Comparison of ENCODE assay signal across 20 mouse cellular contexts in genomic region chr11:31662214-31662613, GRCm38 (mm10). TPM values are rescaled to one million over a fixed set of nuclear protein-coding genes. Genes with fewer than 3 reads are reported as not detected.
DNase-seq lines count a peak whose midpoint lies in the region; ATAC-seq and TF ChIP-seq lines count a peak whose summit lies in the region.
"Had no signal": no experiment of that assay in that cellular context is flagged by ENCODE, and none has a peak within 500 bp of the region (broad histone marks: within the 10 kb centered on the region; RNA-seq: fewer than 3 reads in every experiment).

No protein-coding gene starts in this region.

- H3K79me2 ChIP-seq in myocyte (ENCODE audit: control insufficient read depth, insufficient read depth): no peaks in the 10 kb centered on the region

- H3K9ac ChIP-seq in hindbrain, embryonic 12.5 days: no peak overlapping the region
- no peak overlapping the region for H3K9ac ChIP-seq in hindbrain, embryonic 16.5 days (ENCODE audit: low read depth, low read length)
- no peak overlapping the region for H3K9ac ChIP-seq in midbrain, embryonic 13.5 days (replicated peaks)
- H3K9ac ChIP-seq: forebrain, embryonic 13.5 days; hindbrain, embryonic 13.5 days had no signal

- intact Hi-C loops in gastrocnemius, adult 2 months (cut with DNase I): no loop called here

- ATAC-seq in hindbrain, embryonic 12.5 days (ENCODE audit: low FRiP score): 0 out of 2 replicates have a peak, but pooled peaks have one; percentile 29
- ATAC-seq in hindbrain, embryonic 16.5 days: no peak
- ATAC-seq in midbrain, embryonic 13.5 days: 0 out of 2 replicates have a peak, but pooled peaks have one; percentile 37
- ATAC-seq: forebrain, embryonic 13.5 days; forebrain, embryonic 16.5 days had no signal

- peaks cover 63% of the 10 kb centered on the region for H3K36me3 ChIP-seq in hindbrain, embryonic 12.5 days
- peaks cover 37% of the 10 kb centered on the region for H3K36me3 ChIP-seq in hindbrain, embryonic 16.5 days (ENCODE audit: control insufficient read depth, insufficient read depth, low read length)
- H3K36me3 ChIP-seq in midbrain, embryonic 13.5 days: peaks cover 70% of the 10 kb centered on the region
- H3K36me3 ChIP-seq in midbrain, embryonic 10.5 days: peaks cover 64% of the 10 kb centered on the region
- peaks cover 16% of the 10 kb centered on the region for H3K36me3 ChIP-seq in myocyte (ENCODE audit: control insufficient read depth, insufficient read depth)

- H3K27me3 ChIP-seq in hindbrain, embryonic 12.5 days: no peaks in the 10 kb centered on the region
- no peaks in the 10 kb centered on the region for H3K27me3 ChIP-seq in hindbrain, embryonic 16.5 days (replicated peaks; ENCODE audit: control insufficient read depth, insufficient read depth, low read length)
- no peaks in the 10 kb centered on the region for H3K27me3 ChIP-seq in midbrain, embryonic 13.5 days
- no peaks in the 10 kb centered on the region for H3K27me3 ChIP-seq in midbrain, embryonic 10.5 days (ENCODE audit: low read depth, poor library complexity, severe bottlenecking)
- H3K27me3 ChIP-seq in myocyte (ENCODE audit: control insufficient read depth, insufficient read depth, insufficient read length): no peaks in the 10 kb centered on the region
- H3K27me3 ChIP-seq: forebrain, embryonic 13.5 days; hindbrain, embryonic 13.5 days had no signal

- H3K27ac ChIP-seq in gastrocnemius, adult 2 months: peak overlapping the region; percentile 92
- no peak overlapping the region for H3K27ac ChIP-seq in hindbrain, embryonic 12.5 days
- H3K27ac ChIP-seq in hindbrain, embryonic 16.5 days (ENCODE audit: low read depth, low read length): no peak overlapping the region
- no peak overlapping the region for H3K27ac ChIP-seq in midbrain, embryonic 13.5 days
- H3K27ac ChIP-seq in midbrain, embryonic 10.5 days (replicated peaks): no peak overlapping the region
- H3K27ac ChIP-seq: forebrain, embryonic 10.5 days; forebrain, embryonic 13.5 days; hindbrain, embryonic 13.5 days had no signal

- no peak overlapping the region for H3K4me2 ChIP-seq in hindbrain, embryonic 12.5 days (replicated peaks)
- no peak overlapping the region for H3K4me2 ChIP-seq in hindbrain, embryonic 16.5 days (ENCODE audit: low read length)
- H3K4me2 ChIP-seq in midbrain, embryonic 13.5 days (replicated peaks): no peak overlapping the region
- no peak overlapping the region for H3K4me2 ChIP-seq in myocyte (ENCODE audit: low read depth)
- H3K4me2 ChIP-seq: forebrain, embryonic 13.5 days; heart, embryonic 11.5 days; hindbrain, embryonic 13.5 days had no signal

- no peaks in the 10 kb centered on the region for H3K9me3 ChIP-seq in hindbrain, embryonic 12.5 days (replicated peaks)
- H3K9me3 ChIP-seq in hindbrain, embryonic 16.5 days (ENCODE audit: control insufficient read depth, low read length): no peaks in the 10 kb centered on the region
- H3K9me3 ChIP-seq in midbrain, embryonic 13.5 days: no peaks in the 10 kb centered on the region
- no peaks in the 10 kb centered on the region for H3K9me3 ChIP-seq in midbrain, embryonic 10.5 days (replicated peaks)
- H3K9me3 ChIP-seq: forebrain, embryonic 10.5 days; forebrain, embryonic 13.5 days; hindbrain, embryonic 13.5 days had no signal

- H3K4me3 ChIP-seq in gastrocnemius, adult 2 months: no peak overlapping the region
- no peak overlapping the region for H3K4me3 ChIP-seq in hindbrain, embryonic 12.5 days
- no peak overlapping the region for H3K4me3 ChIP-seq in hindbrain, embryonic 16.5 days (ENCODE audit: low read length)
- no peak overlapping the region for H3K4me3 ChIP-seq in midbrain, embryonic 13.5 days (replicated peaks)
- H3K4me3 ChIP-seq in midbrain, embryonic 10.5 days: no peak overlapping the region
- no peak overlapping the region for H3K4me3 ChIP-seq in myocyte
- H3K4me3 ChIP-seq: forebrain, embryonic 10.5 days; forebrain, embryonic 13.5 days; hindbrain, embryonic 13.5 days had no signal

- WGBS in hindbrain, embryonic 12.5 days: 87% methylated on average over 7 of the region's 7 CpGs
- WGBS in hindbrain, embryonic 16.5 days: 87% methylated on average over 7 of the region's 7 CpGs
- WGBS in midbrain, embryonic 13.5 days: 94% methylated on average over 7 of the region's 7 CpGs
- 94% methylated on average over 7 of the region's 7 CpGs for WGBS in midbrain, embryonic 10.5 days

- no peaks in the 10 kb centered on the region for H3K4me1 ChIP-seq in hindbrain, embryonic 12.5 days
- H3K4me1 ChIP-seq in hindbrain, embryonic 16.5 days (ENCODE audit: control insufficient read depth, insufficient read depth, low read depth, low read length): no peaks in the 10 kb centered on the region
- H3K4me1 ChIP-seq in midbrain, embryonic 13.5 days (replicated peaks): no peaks in the 10 kb centered on the region
- H3K4me1 ChIP-seq in midbrain, embryonic 10.5 days: no peaks in the 10 kb centered on the region
- H3K4me1 ChIP-seq: forebrain, embryonic 10.5 days; forebrain, embryonic 13.5 days; hindbrain, embryonic 13.5 days had no signal

- TF ChIP-seq POLR2A in myocyte (IDR thresholded peaks at IDR 0.05; ENCODE audit: insufficient read length, low read depth): no peak

- TF ChIP-seq CTCF in gastrocnemius, adult 2 months (IDR thresholded peaks at IDR 0.05): no peak

- H3ac ChIP-seq in myocyte (ENCODE audit: control insufficient read depth, insufficient read length): no peak overlapping the region

- no peak for DNase-seq in gastrocnemius, adult 2 months
- DNase-seq in gastrocnemius, postnatal 25 days: no peak
- DNase-seq in midbrain, embryonic 10.5 days (ENCODE audit: low spot score): no peak
- DNase-seq: adrenal gland, postnatal 10 days; adrenal gland, postnatal 36 days; cerebellum, adult 18-20 months; cerebellum, adult 9-10 months; cerebellum, postnatal 14 days; gastrocnemius, postnatal 14 days; heart, postnatal 10 days; heart, postnatal 4 days had no signal

TF ChIP-seq in myocyte, 11 proteins besides CTCF, POLR2A, EP300 and RAD21:
- TF ChIP-seq MYOD1 (IDR thresholded peaks at IDR 0.05; ENCODE audit: control insufficient read depth in 1 of 3, insufficient read length in 2 of 3, low read depth in 2 of 3) (peak; percentile 29 to 89 (median 79)), TCF3 (IDR thresholded peaks at IDR 0.05; ENCODE audit: insufficient read length, low read depth) (peak; percentile 84), MAX (IDR thresholded peaks at IDR 0.05; ENCODE audit: low read depth) (no peak), MYOG (IDR thresholded peaks at IDR 0.05; ENCODE audit: control insufficient read depth in 1 of 3, insufficient read depth in 1 of 3, insufficient read length in 2 of 3, low read depth in 2 of 3) (peak; percentile 51 to 90 (median 81)), USF1 (IDR thresholded peaks at IDR 0.05; ENCODE audit: low read depth) (no peak), SRF (IDR thresholded peaks at IDR 0.05; ENCODE audit: control insufficient read depth, insufficient read length, low read depth) (no peak), REST (IDR thresholded peaks at IDR 0.05; ENCODE audit: insufficient read depth, insufficient read length) (no peak), TCF12 (IDR thresholded peaks at IDR 0.05; ENCODE audit: insufficient read depth, poor library complexity, severe bottlenecking) (peak; percentile 15), POLR2AphosphoS2 (IDR thresholded peaks at IDR 0.05; ENCODE audit: insufficient read length, low read depth) (no peak), CEBPB (IDR thresholded peaks at IDR 0.05; ENCODE audit: insufficient read depth, poor library complexity, severe bottlenecking) (no peak), E2F4 (IDR thresholded peaks at IDR 0.05; ENCODE audit: insufficient read depth) (no peak)

RNA-seq across cellular contexts. Expression of gene Bod1, which starts 9.5 kb away (rescaled TPM):
- total RNA-seq in gastrocnemius, adult 2 months (2021): 100 to 1,000 TPM; 137 to 158 TPM
- total RNA-seq in gastrocnemius, postnatal 25 days (2021): 100 to 1,000 TPM; 119 to 142 TPM
- 146 and 162 TPM in 2 replicates for polyA plus RNA-seq in hindbrain, embryonic 12.5 days (2016; fragmentation: Nextera tagmentation; extraction: Ambion mirVana)
- 123 and 125 TPM in 2 replicates for polyA plus RNA-seq in hindbrain, embryonic 16.5 days (2015; fragmentation: Nextera tagmentation; extraction: Ambion mirVana)
- polyA plus RNA-seq in midbrain, embryonic 13.5 days (2015; fragmentation: Nextera tagmentation; extraction: Ambion mirVana): 153 and 163 TPM in 2 replicates
- 123 and 133 TPM in 2 replicates for polyA plus RNA-seq in midbrain, embryonic 10.5 days (2016; fragmentation: Nextera tagmentation; extraction: Ambion mirVana)
- 115 TPM for polyA plus RNA-seq in myocyte (2012; fragmentation: generic; extraction: Trizol)
